Mouse (Mus musculus) E14TG2a.4 (cell line): ENCODE measurements around the gene Sema4c.

ENCODE experiments used
- CTCF ChIP-seq: conservative IDR thresholded peaks from 2 replicates; pipeline ENCODE4 v1.5.1; 2014; ENCODE audit warnings: low read length
- NANOG ChIP-seq: IDR thresholded peaks from 2 replicates; pipeline ENCODE4 v1.6.1; 2014; ENCODE audit warnings: borderline replicate concordance, low read length, mixed read lengths
- POU5F1 ChIP-seq: IDR thresholded peaks from 2 replicates; pipeline ENCODE4 v1.6.1; 2014; ENCODE audit warnings: low read length, borderline replicate concordance

GRCm38 (mm10) chr1:36580384-36581207 lies 22.4 kb upstream of the Sema4c start:
- no peak for TF ChIP-seq CTCF
- TF ChIP-seq NANOG = no peak
- TF ChIP-seq POU5F1 = no peak
